Mouse (Mus musculus): ENCODE measurements around the gene Anks6.

DNA sequence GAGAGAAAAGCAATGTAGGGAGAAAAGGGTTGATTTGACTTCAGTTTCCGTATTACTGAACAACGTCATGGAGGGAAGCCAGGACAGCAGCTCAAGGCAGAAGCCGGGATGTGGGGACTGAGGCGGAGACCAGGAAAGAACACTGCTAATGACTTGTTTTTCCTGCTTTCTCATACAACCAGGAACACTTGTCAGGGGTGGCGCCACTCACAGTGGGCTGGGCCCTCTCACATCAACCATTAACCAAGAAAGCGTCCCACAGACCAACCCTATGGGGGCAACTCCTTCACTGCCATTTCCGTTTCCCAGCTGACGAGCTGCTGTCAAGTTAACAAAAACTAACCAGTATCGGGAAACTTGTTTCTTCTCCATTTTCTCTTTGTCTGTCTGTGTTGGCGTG, 83.9 kb downstream of the Anks6 start:
- TF ChIP-seq POLR2A (IDR thresholded peaks at IDR 0.05; ENCODE audit: insufficient read length, low read depth) (no peak), POLR2AphosphoS2 (IDR thresholded peaks at IDR 0.05; ENCODE audit: insufficient read length, low read depth) (no peak), USF1 (IDR thresholded peaks at IDR 0.05; ENCODE audit: low read depth) (no peak), MAX (IDR thresholded peaks at IDR 0.05; ENCODE audit: low read depth) (no peak), MYOG (IDR thresholded peaks at IDR 0.05; ENCODE audit: control insufficient read depth in 1 of 3, insufficient read depth in 1 of 3, insufficient read length in 2 of 3, low read depth in 2 of 3) (no peak), SRF (IDR thresholded peaks at IDR 0.05; ENCODE audit: control insufficient read depth, insufficient read length, low read depth) (no peak), MYOD1 (IDR thresholded peaks at IDR 0.05; ENCODE audit: control insufficient read depth in 1 of 3, insufficient read length in 2 of 3, low read depth in 2 of 3) (no peak), TCF3 (IDR thresholded peaks at IDR 0.05; ENCODE audit: insufficient read length, low read depth) (no peak)

All from myocyte (in vitro differentiated cells).